Mouse (Mus musculus) brain, embryonic 14.5 days (tissue): Measurements from ENCODE around the gene Abcc8. TPM values are rescaled to one million over a fixed set of nuclear protein-coding genes. Genes with fewer than 3 reads are reported as not detected.

ENCODE experiments used
- DNase-seq: peaks from one replicate; pipeline ENCODE4 v3.0.0-alpha.2; 2011; ENCODE audit warnings: low read depth
- CTCF ChIP-seq: fragments of 200-500 bp; IDR thresholded peaks from 2 replicates; pipeline ENCODE4 v1.5.1; 2012; ENCODE audit warnings: inconsistent platforms, mild to moderate bottlenecking, moderate library complexity, borderline replicate concordance; ENCODE audit not compliant: insufficient read depth, insufficient read length; ENCODE audit errors: extremely low read depth
- POLR2A ChIP-seq: fragments of 200-500 bp; IDR thresholded peaks from 2 replicates; pipeline ENCODE4 v1.6.1; 2012; ENCODE audit warnings: mild to moderate bottlenecking, inconsistent platforms, borderline replicate concordance; ENCODE audit not compliant: poor library complexity, insufficient read depth, insufficient read length, severe bottlenecking; ENCODE audit errors: extremely low read depth
- polyA plus RNA-seq: library from polyadenylated mRNA; depleted of rRNA; stranded (reverse); fragments of >200 nt; gene quantifications from 2 replicates; pipeline ENCODE4 v1.2.3, GENCODE M21; 2012

The Abcc8 gene
- polyA plus RNA-seq, 1 experiment: 12.3 TPM

GRCm38 (mm10) chr7:46125340-46125739 lies 54.5 kb downstream of the Abcc8 start:
- TF ChIP-seq CTCF (no peak), POLR2A (no peak)
- DNase-seq: no peak

- TF ChIP-seq CTCF (no peak), POLR2A (no peak)
- peak; percentile 68 for DNase-seq
These were observed 55.4 kb downstream of the Abcc8 start for GRCm38 (mm10) chr7:46124460-46124859.

GRCm38 (mm10) chr7:46122964-46123363 lies 56.9 kb downstream of the Abcc8 start:
- TF ChIP-seq CTCF (no peak), POLR2A (no peak)
- DNase-seq: peak; percentile 54

GRCm38 (mm10) chr7:46117035-46117434 lies 62.8 kb downstream of the Abcc8 start:
- DNase-seq: no peak
- no peak for TF ChIP-seq CTCF
- no peak for TF ChIP-seq POLR2A

GRCm38 (mm10) chr7:46116118-46116581 lies 63.7 kb downstream of the Abcc8 start:
- peak; percentile 43 for DNase-seq
- TF ChIP-seq CTCF: no peak
- TF ChIP-seq POLR2A: no peak

- no peak for TF ChIP-seq POLR2A
- TF ChIP-seq CTCF: no peak
- peak; percentile 55 for DNase-seq
These were observed 66.4 kb downstream of the Abcc8 start for GRCm38 (mm10) chr7:46113435-46113834.

GRCm38 (mm10) chr7:46111938-46112337 lies 67.9 kb downstream of the Abcc8 start:
- TF ChIP-seq CTCF (no peak), POLR2A (no peak)
- DNase-seq: no peak

GRCm38 (mm10) chr7:46111212-46111817 lies 68.5 kb downstream of the Abcc8 start:
- no peak for TF ChIP-seq CTCF
- TF ChIP-seq POLR2A: no peak

GRCm38 (mm10) chr7:46110079-46110478 lies 69.8 kb downstream of the Abcc8 start:
- DNase-seq: no peak
- TF ChIP-seq POLR2A: no peak
- TF ChIP-seq CTCF: no peak

More at GRCm38 (mm10) chr7:46111212-46111817, 68.5 kb downstream of the Abcc8 start:
- no peak for DNase-seq

GRCm38 (mm10) chr7:46105484-46105883 lies 74.3 kb downstream of the Abcc8 start:
- no peak for DNase-seq
- TF ChIP-seq POLR2A: no peak
- no peak for TF ChIP-seq CTCF

GRCm38 (mm10) chr7:46104256-46104915 lies 75.4 kb downstream of the Abcc8 start:
- TF ChIP-seq POLR2A: no peak
- TF ChIP-seq CTCF: no peak
- peak; percentile 81 for DNase-seq

GRCm38 (mm10) chr7:46103771-46104170 lies 76.1 kb downstream of the Abcc8 start:
- peak; percentile 27 for DNase-seq
- TF ChIP-seq POLR2A: no peak
